Mouse (Mus musculus): ENCODE data around the gene Galnt2. TPM values are rescaled to one million over a fixed set of nuclear protein-coding genes. Genes with fewer than 3 reads are reported as not detected.

The Galnt2 gene
- polyA plus RNA-seq, 2 experiments: 37.8 to 66.9 TPM

DNA sequence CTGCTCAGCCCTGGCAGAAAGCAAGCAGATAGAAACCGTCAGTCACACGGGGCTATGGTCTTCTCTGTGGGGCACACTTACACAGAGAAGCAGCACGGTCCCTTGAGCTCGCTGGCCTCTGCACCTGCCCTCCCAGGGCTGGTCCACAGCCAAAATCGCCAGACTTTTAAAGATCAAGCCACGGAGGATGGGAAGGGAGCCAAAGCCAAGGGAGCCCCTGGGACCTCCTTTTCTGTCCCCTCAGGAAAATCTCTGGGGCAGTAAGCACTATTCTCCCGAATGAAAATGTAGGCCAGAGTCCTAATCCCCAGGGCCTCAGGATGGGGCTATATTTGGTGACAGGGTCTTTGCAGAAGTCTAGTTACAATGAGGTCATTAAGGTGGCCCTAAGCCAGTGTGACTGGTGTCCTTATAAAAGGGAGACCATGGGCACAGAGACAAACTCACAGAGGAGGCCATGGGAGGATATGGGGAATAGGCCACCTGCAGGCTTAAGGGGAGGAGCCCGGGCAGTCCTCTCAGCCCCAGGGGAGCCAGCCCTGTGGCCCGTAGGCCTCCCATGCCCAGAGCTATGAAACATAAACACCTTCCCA, 53.9 kb downstream of the Galnt2 start:
- no peaks in the 10 kb centered on the region for H3K9me3 ChIP-seq (ENCODE audit: control insufficient read depth, low read length)
- DNase-seq (ENCODE audit: low spot score) (no peak), ATAC-seq (ENCODE audit: low FRiP score, low read depth) (no peak)
- no peaks in the 10 kb centered on the region for H3K27me3 ChIP-seq (ENCODE audit: control insufficient read depth, insufficient read depth, low read length)
- 51% methylated on average over 9 of the region's 9 CpGs for WGBS
- no peak overlapping the region for H3K4me2 ChIP-seq (replicated peaks; ENCODE audit: low read depth, low read length, severe bottlenecking)
- H3K4me1 ChIP-seq (ENCODE audit: control insufficient read depth, insufficient read depth, low read length): peaks cover 38% of the 10 kb centered on the region
- H3K36me3 ChIP-seq (ENCODE audit: control insufficient read depth, insufficient read depth, low read length): no peaks in the 10 kb centered on the region
- no peak overlapping the region for H3K4me3 ChIP-seq (replicated peaks; ENCODE audit: low read length)
- H3K9ac ChIP-seq (ENCODE audit: low read depth, low read length, severe bottlenecking): no peak overlapping the region
- 0 out of 2 replicates have a peak overlapping the region, but pooled peaks have one; percentile 68 for H3K27ac ChIP-seq (replicated peaks; ENCODE audit: low read depth, low read length)
- no peak for TF ChIP-seq POLR2A (IDR thresholded peaks at IDR 0.05; ENCODE audit: borderline replicate concordance, extremely low read depth, insufficient read depth, insufficient read length)

DNA sequence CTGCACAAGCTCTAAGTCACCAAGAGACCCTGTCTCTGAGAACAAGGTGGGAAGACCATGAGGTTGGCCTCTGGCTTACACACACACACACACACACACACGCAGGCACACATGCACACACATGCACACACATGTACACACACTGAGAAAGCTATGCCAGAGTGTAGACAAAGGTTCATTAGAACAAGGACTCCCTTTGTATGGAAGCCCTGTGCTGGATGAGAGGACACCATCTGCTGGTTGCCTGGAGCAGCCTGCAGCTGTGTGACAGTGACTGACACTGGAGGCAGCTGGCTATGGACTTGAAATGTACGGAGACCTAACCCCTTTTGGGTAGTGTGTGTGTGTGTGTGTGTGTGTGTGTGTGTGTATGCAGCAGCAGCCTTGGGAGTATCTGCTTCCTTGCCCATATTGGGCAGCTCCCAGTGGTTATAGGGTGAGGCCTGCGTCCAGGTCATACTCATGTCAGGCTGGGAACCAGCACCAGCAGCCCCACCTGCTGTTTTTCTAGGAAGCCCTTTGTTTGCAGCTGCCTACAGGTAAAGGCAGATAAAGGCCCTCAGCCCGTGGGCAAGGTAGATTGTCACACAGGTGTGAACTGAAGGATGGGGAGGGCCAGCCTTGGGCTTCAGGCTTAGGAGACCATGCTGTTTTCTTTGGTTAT, 55.4 kb downstream of the Galnt2 start:
- Histone ChIP-seq H3K9ac (ENCODE audit: low read depth, low read length, severe bottlenecking) (no peak overlapping the region), H3K4me3 (replicated peaks; ENCODE audit: low read length) (no peak overlapping the region), H3K4me2 (replicated peaks; ENCODE audit: low read depth, low read length, severe bottlenecking) (no peak overlapping the region), H3K9me3 (ENCODE audit: control insufficient read depth, low read length) (no peaks in the 10 kb centered on the region), H3K36me3 (ENCODE audit: control insufficient read depth, insufficient read depth, low read length) (no peaks in the 10 kb centered on the region), H3K27me3 (ENCODE audit: control insufficient read depth, insufficient read depth, low read length) (no peaks in the 10 kb centered on the region), H3K4me1 (ENCODE audit: control insufficient read depth, insufficient read depth, low read length) (peaks cover 38% of the 10 kb centered on the region), H3K27ac (replicated peaks; ENCODE audit: low read depth, low read length) (no peak overlapping the region)
- WGBS: 62% methylated on average over 4 of the region's 4 CpGs
- ATAC-seq (ENCODE audit: low FRiP score, low read depth) (peak; percentile 58), DNase-seq (ENCODE audit: low spot score) (peak; percentile 52)
- TF ChIP-seq POLR2A (IDR thresholded peaks at IDR 0.05; ENCODE audit: borderline replicate concordance, extremely low read depth, insufficient read depth, insufficient read length): no peak

DNA sequence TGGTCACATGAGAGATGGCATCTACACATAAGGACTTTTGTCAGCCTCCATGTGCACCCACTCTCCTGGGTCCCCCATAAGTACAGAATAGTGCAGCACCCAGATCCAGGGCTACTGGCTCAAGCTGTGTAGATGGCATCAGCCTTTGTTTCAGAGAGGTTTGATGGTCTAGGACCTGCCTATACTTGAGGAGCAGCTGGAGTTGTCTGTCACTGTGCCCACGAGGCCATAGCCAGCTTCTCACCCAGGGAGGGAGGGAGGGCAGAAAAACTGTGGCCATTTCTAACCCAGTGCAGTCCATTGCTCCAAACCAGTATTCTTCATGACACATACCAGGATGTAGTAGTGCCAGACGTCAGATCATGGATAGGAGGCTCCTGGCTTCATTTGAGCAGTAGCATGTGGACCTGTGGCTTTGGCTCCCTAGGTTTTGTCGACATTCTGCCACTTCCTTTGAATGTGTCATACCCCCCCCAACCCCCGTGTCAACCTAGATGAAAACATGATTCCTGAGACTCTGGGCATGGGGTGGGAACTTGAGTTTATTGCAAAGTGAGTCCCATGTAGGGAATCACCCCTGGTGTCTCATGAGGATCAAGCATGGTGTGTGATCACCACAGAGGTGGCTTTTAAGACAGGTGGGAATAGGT, 57.1 kb downstream of the Galnt2 start:
- Histone ChIP-seq H3K4me1 (ENCODE audit: control insufficient read depth, insufficient read depth, low read length) (peaks cover 32% of the 10 kb centered on the region), H3K27ac (replicated peaks; ENCODE audit: low read depth, low read length) (no peak overlapping the region), H3K27me3 (ENCODE audit: control insufficient read depth, insufficient read depth, low read length) (no peaks in the 10 kb centered on the region), H3K4me2 (replicated peaks; ENCODE audit: low read depth, low read length, severe bottlenecking) (no peak overlapping the region), H3K4me3 (replicated peaks; ENCODE audit: low read length) (no peak overlapping the region), H3K9me3 (ENCODE audit: control insufficient read depth, low read length) (no peaks in the 10 kb centered on the region), H3K36me3 (ENCODE audit: control insufficient read depth, insufficient read depth, low read length) (no peaks in the 10 kb centered on the region), H3K9ac (ENCODE audit: low read depth, low read length, severe bottlenecking) (no peak overlapping the region)
- ATAC-seq (ENCODE audit: low FRiP score, low read depth) (no peak), DNase-seq (ENCODE audit: low spot score) (no peak)
- WGBS: 68% methylated on average over 4 of the region's 4 CpGs
- no peak for TF ChIP-seq POLR2A (IDR thresholded peaks at IDR 0.05; ENCODE audit: borderline replicate concordance, extremely low read depth, insufficient read depth, insufficient read length)

DNA sequence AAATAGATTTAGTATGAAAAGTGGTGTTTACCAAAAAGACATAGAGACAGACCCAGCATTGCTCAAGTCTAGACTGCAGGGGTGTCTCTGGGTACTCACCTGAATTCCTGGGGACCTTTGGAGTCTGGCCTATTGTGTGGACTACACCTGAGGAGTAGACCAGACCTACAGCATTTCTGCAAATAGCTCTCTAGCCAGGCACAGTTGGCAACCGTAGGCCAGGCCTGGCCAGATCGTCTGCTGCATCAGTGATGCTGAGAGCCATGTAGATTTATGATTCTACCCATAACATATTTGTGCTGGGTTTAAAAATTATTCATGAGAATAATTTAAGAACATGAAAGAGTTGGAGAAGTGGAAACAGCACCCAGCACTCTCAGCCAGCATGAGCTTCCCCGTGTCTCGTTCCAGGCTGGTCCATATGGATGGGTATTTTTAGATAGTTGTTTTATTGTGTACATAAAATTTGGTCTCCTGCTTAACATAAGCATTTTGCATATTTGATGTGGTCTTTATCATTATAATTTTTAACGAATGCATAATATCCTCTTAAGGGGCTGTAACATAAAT, 58.4 kb downstream of the Galnt2 start:
- H3K27me3 ChIP-seq (ENCODE audit: control insufficient read depth, insufficient read depth, low read length): no peaks in the 10 kb centered on the region
- 82% methylated on average over 5 of the region's 5 CpGs for WGBS
- no peak overlapping the region for H3K9ac ChIP-seq (ENCODE audit: low read depth, low read length, severe bottlenecking)
- no peak overlapping the region for H3K4me3 ChIP-seq (replicated peaks; ENCODE audit: low read length)
- H3K9me3 ChIP-seq (ENCODE audit: control insufficient read depth, low read length): no peaks in the 10 kb centered on the region
- no peak overlapping the region for H3K4me2 ChIP-seq (replicated peaks; ENCODE audit: low read depth, low read length, severe bottlenecking)
- no peaks in the 10 kb centered on the region for H3K36me3 ChIP-seq (ENCODE audit: control insufficient read depth, insufficient read depth, low read length)
- peaks cover 32% of the 10 kb centered on the region for H3K4me1 ChIP-seq (ENCODE audit: control insufficient read depth, insufficient read depth, low read length)
- DNase-seq (ENCODE audit: low spot score): no peak
- no peak overlapping the region for H3K27ac ChIP-seq (replicated peaks; ENCODE audit: low read depth, low read length)
- no peak for ATAC-seq (ENCODE audit: low FRiP score, low read depth)
- TF ChIP-seq POLR2A (IDR thresholded peaks at IDR 0.05; ENCODE audit: borderline replicate concordance, extremely low read depth, insufficient read depth, insufficient read length): no peak

DNA sequence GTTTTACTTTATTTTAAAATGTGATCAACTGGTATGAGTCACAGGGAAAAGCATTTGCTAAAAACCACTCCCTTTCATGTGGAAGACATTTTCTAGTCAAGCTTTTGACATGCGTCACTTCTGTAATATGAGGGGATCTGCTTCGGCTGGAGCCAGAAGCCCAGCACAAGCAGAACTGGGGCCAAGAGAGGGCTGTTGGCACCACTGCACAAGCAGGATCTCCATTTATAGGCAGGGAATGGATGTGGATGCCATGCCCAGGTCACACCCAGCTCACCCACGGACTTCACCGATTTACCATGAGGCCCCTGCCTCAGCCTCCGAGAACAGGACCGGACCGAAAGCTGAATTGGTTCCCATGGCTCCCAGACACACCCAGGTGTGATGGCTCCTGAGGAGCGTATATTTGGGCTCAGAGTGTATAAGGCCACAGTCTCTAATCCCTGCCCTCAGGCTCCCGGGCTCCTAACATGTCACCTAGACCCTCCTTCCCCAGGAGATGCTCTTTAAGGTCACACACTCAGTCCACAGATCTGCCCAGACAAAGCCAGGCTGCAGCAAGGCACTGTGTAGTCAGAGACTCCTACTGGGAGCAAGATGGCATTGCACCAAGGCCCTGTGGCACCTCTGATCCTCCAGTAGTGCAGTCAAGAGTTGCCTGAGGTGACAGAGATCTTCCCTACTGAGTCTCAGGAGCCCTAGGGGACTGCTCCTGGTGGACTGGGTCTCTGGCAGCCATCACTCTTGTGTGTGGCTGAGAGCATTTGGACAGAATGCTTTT, 59.9 kb downstream of the Galnt2 start:
- no peak overlapping the region for H3K9ac ChIP-seq (ENCODE audit: low read depth, low read length, severe bottlenecking)
- WGBS: 82% methylated on average over 9 of the region's 9 CpGs

More for the DNA sequence above, 59.9 kb downstream of the Galnt2 start:
- no peak for ATAC-seq (ENCODE audit: low FRiP score, low read depth)
- H3K27me3 ChIP-seq (ENCODE audit: control insufficient read depth, insufficient read depth, low read length): no peaks in the 10 kb centered on the region
- no peak for TF ChIP-seq POLR2A (IDR thresholded peaks at IDR 0.05; ENCODE audit: borderline replicate concordance, extremely low read depth, insufficient read depth, insufficient read length)
- no peak overlapping the region for H3K4me2 ChIP-seq (replicated peaks; ENCODE audit: low read depth, low read length, severe bottlenecking)
- H3K4me1 ChIP-seq (ENCODE audit: control insufficient read depth, insufficient read depth, low read length): peaks cover 19% of the 10 kb centered on the region
- H3K36me3 ChIP-seq (ENCODE audit: control insufficient read depth, insufficient read depth, low read length): 0 out of 2 replicates have a peak, but pooled peaks cover 4% of the 10 kb centered on the region
- H3K4me3 ChIP-seq (replicated peaks; ENCODE audit: low read length): no peak overlapping the region
- no peaks in the 10 kb centered on the region for H3K9me3 ChIP-seq (ENCODE audit: control insufficient read depth, low read length)
- DNase-seq (ENCODE audit: low spot score): no peak
- no peak overlapping the region for H3K27ac ChIP-seq (replicated peaks; ENCODE audit: low read depth, low read length)
